Mouse (Mus musculus) lung, adult 2 months (tissue): ENCODE measurements around the gene Tanc1.

Experiments used
- CTCF ChIP-seq: fragments of 200-500 bp; IDR thresholded peaks from 2 replicates; pipeline ENCODE4 v1.5.1; 2011; ENCODE audit warnings: mild to moderate bottlenecking, low read length, control low read depth; ENCODE audit not compliant: insufficient read depth
- POLR2A ChIP-seq: fragments of 200-500 bp; IDR thresholded peaks from 2 replicates; pipeline ENCODE4 v1.6.1; 2011; ENCODE audit warnings: low read depth, mild to moderate bottlenecking, control low read depth, low read length, borderline replicate concordance; ENCODE audit errors: extremely low read depth

DNA sequence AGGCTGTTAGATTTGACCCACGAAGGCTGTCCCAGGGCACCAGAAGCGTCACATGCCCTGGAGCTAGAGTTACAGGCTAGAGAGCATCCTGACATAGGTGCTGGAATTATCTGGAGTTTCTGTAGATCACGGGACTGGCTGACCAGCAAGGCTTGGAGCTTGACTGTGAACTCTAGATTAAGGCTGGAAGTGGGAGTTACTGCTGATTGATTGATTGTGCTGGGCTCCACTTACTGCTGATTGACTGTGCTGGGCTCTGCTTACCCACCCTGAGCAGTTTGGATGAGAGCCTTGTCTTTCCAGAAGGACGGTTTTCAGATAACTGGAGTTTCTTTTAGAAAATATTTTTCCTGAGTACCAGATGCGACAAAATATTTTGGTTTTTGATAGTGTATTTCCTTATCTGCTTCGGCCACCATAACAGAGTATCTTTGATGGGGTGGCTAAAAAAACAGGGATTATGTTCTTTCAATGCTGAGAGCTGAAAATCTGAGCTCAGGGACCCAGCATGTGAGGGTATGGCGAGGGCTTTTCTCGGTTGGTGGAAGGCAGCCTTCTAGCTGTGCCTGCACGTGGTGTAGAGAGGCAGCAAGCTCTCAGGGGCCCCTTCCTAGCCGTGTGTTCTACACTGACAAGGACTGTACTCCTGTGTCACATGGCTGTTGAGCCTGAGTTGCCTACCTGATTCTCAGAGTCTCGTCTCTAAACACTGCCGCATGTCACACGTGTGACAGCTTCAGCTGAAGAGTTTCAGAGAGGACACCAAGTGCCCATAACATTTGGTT is 96.3 kb downstream of the Tanc1 start:
- TF ChIP-seq POLR2A (no peak), CTCF (no peak)
